Mouse (Mus musculus): ENCODE data around the gene Ptprt. TPM values are rescaled to one million over a fixed set of nuclear protein-coding genes. Genes with fewer than 3 reads are reported as not detected.

Ptprt gene
- polyA plus RNA-seq (2012; rRNA removed), result 0.72 and 1.6 TPM in 2 replicates

GRCm38 (mm10) chr2:162660941-162661386 lies at the start of gene Ptprt:
Ptprt (minus strand) TSS chr2:162661147.

